Mouse (Mus musculus): Measurements from ENCODE around the gene Fam208a. TPM values are rescaled to one million over a fixed set of nuclear protein-coding genes. Genes with fewer than 3 reads are reported as not detected.

Gene Fam208a
- polyA plus RNA-seq, 1 experiment = 20.5 TPM

DNA sequence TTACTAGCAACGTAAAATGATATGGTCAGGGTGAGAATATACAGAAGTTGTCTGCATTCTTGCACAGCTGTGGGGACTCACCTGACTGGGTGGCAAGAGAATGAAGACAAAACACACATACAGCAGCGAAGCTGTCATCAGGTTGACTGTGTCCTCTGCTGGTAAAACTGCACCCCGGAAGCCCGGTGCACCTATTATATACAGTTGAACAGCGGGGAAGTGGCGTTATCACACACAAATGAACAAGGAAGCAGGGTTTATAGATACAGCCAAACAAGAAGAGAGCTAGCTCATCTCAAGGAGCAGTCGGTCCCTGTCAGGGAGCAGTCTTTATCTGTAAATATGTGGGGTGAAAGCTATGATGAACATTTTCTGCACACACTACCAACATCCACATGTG, 17.1 kb upstream of the Fam208a start:
- TF ChIP-seq POLR2A (IDR thresholded peaks at IDR 0.05; ENCODE audit: low read depth, low read length) (no peak), CTCF (IDR thresholded peaks at IDR 0.05; ENCODE audit: borderline replicate concordance, insufficient read depth, low read length) (no peak)
- H3K4me1 ChIP-seq (ENCODE audit: control insufficient read depth, insufficient read depth, low read length) = no peaks in the 10 kb centered on the region
- H3K27ac ChIP-seq (ENCODE audit: insufficient read depth, low read length) = no peak overlapping the region

DNA sequence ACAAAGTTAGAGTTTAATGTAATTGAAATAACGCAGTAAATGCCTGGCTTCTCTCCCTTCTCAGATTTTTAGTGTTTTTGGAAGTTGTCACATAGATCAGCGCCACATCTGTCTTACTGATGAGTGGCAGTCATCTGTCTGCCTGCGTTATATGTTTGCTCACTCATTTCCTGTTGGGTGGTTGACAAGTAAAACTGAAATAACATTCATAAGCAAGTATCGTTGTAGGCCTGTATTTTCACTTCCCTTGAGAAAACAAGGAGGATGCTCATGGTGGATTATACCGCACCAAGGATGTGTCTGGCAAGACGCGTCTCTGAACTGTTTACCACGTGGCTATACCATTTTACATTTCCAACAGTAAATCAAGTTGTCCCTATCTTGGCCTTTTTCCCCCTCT, 15.9 kb upstream of the Fam208a start:
- Histone ChIP-seq H3K4me1 (ENCODE audit: control insufficient read depth, insufficient read depth, low read length) (no peaks in the 10 kb centered on the region), H3K4me3 (ENCODE audit: insufficient read depth, low read length) (no peak overlapping the region), H3K27ac (ENCODE audit: insufficient read depth, low read length) (no peak overlapping the region)
- TF ChIP-seq POLR2A (IDR thresholded peaks at IDR 0.05; ENCODE audit: low read depth, low read length) = no peak
- TF ChIP-seq CTCF (IDR thresholded peaks at IDR 0.05; ENCODE audit: borderline replicate concordance, insufficient read depth, low read length) = no peak

More for the DNA sequence above, 17.1 kb upstream of the Fam208a start:
- no peak overlapping the region for H3K4me3 ChIP-seq (ENCODE audit: insufficient read depth, low read length)

DNA sequence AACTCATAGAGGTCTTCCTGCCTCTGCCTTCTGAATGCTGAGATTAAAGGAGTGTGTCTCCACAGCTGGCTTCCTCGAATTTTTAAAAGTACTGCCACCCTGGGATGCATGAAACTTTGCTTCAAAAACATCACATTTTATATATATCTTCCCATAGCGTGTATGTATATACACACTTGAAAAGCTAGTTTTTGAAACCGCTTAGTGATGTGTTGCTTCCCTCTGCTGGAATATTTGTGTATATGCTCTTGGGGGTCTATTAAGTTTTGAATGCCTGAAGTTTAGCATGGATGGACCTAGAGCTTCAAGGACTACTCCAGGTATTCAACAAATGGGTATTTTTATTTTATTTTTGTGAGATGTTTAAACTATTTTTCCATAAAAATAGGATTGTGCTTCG, 14.7 kb upstream of the Fam208a start:
- no peaks in the 10 kb centered on the region for H3K4me1 ChIP-seq (ENCODE audit: control insufficient read depth, insufficient read depth, low read length)
- no peak overlapping the region for H3K4me3 ChIP-seq (ENCODE audit: insufficient read depth, low read length)
- no peak overlapping the region for H3K27ac ChIP-seq (ENCODE audit: insufficient read depth, low read length)
- TF ChIP-seq POLR2A (IDR thresholded peaks at IDR 0.05; ENCODE audit: low read depth, low read length) = no peak
- TF ChIP-seq CTCF (IDR thresholded peaks at IDR 0.05; ENCODE audit: borderline replicate concordance, insufficient read depth, low read length) = no peak

DNA sequence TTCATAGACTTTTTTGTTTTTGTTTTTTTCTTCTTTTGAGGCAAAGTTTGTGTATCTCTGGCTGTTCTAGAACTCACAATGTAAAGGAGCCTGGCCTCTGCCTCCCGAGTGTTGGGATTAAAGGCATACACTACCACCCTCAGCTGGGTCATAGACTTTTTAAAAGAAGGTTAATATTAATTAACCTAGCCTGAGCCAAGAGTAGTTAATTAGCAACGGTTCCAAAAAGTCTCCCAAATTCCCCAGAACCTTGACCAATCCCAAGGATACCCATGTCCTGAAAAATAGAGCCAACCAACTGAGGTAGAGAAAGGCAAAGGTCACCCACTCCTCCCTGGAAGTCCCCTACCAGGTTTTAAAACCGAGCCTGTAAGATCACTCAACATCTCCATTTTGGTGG, 7.8 kb upstream of the Fam208a start:
- Histone ChIP-seq H3K27ac (ENCODE audit: insufficient read depth, low read length) (no peak overlapping the region), H3K4me1 (ENCODE audit: control insufficient read depth, insufficient read depth, low read length) (no peaks in the 10 kb centered on the region), H3K4me3 (ENCODE audit: insufficient read depth, low read length) (no peak overlapping the region)
- no peak for TF ChIP-seq POLR2A (IDR thresholded peaks at IDR 0.05; ENCODE audit: low read depth, low read length)
- TF ChIP-seq CTCF (IDR thresholded peaks at IDR 0.05; ENCODE audit: borderline replicate concordance, insufficient read depth, low read length) = no peak

DNA sequence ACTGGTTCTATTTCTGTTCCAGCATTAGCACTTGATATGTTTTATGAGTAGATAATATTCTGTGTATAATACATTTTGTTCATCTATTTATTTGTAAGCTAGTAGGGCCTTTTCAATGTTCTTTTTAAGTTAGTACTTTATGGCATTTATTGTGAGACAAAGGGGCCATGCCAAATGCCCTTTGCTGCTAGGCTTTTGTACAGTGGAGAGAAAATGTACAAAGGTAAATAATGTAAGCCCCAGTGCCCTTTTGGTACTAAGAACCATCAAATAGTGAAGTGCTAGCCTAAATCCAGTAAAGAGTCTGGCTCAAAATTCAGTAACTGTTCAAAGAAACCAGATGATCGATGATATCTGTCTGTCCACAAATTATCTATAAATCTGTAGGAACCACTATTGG, 6.3 kb upstream of the Fam208a start:
- TF ChIP-seq CTCF (IDR thresholded peaks at IDR 0.05; ENCODE audit: borderline replicate concordance, insufficient read depth, low read length) (no peak), POLR2A (IDR thresholded peaks at IDR 0.05; ENCODE audit: low read depth, low read length) (no peak)
- Histone ChIP-seq H3K4me1 (ENCODE audit: control insufficient read depth, insufficient read depth, low read length) (no peaks in the 10 kb centered on the region), H3K4me3 (ENCODE audit: insufficient read depth, low read length) (no peak overlapping the region), H3K27ac (ENCODE audit: insufficient read depth, low read length) (no peak overlapping the region)

DNA sequence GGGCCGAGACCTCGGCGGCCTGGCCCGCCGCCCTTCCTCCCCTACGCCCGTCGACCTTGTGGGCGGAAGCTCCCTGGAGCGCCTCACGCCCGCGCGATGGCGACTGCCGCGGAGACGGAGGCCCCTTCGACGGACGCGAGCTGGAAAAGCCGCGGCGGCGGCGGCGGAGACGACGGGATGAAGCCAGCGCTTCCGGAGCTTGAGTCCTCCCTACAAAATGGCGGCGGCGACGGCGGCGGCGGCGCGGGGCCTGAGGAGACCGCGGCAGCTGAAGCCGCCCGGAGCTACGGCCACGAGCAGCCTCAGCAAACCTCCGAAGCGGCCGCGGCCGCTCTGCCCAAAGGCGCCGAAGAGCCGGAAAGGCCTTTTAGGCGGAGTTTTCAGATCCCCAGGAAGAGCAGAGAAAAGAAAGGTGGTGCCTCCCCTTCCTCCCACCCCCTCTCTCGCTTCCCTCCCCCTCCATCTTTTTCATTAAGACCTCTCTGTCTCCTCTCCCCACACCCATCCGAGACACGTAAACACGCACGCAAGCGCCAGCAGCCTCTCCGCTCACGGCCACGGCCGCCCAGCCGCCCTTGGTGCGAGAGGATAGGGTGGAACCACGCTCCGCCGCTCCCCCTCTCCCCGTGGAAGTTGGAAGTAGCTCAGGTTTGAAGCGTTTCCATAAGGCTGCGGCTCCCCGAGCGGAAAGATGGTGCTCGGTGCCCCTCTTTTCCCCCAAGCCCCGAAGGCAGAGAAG, 508 bp downstream of the Fam208a start:
- TF ChIP-seq POLR2A (IDR thresholded peaks at IDR 0.05; ENCODE audit: low read depth, low read length) (peak; percentile 71), CTCF (IDR thresholded peaks at IDR 0.05; ENCODE audit: borderline replicate concordance, insufficient read depth, low read length) (no peak)
- H3K4me1 ChIP-seq (ENCODE audit: control insufficient read depth, insufficient read depth, low read length) = no peaks in the 10 kb centered on the region; the same call in 1 of the 2 replicates
- peak overlapping the region; percentile 92 for H3K4me3 ChIP-seq (ENCODE audit: insufficient read depth, low read length)
- peak overlapping the region; percentile 92 for H3K27ac ChIP-seq (ENCODE audit: insufficient read depth, low read length)

DNA sequence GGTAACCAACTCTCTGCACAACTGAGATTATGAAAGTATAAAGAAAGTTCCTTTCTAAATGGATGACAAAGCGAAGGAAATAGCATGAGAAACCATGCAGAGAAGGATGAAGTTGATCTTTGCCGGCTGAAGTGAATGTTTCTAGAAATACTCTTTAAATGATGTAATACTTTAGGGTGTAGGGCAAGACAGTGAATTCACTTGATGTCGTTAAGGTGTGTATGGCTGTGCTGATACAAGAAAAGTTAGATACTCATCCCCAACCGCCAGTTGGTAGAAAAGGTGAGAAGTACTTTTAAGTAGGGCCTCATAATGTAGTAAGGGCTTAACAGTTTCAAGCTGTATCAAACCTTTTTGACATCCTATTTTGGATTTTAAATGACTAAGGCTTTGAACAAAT, 1.6 kb downstream of the Fam208a start:
- Histone ChIP-seq H3K4me3 (ENCODE audit: insufficient read depth, low read length) (no peak overlapping the region), H3K27ac (ENCODE audit: insufficient read depth, low read length) (no peak overlapping the region), H3K4me1 (ENCODE audit: control insufficient read depth, insufficient read depth, low read length) (no peaks in the 10 kb centered on the region; the same call in 1 of the 2 replicates)
- TF ChIP-seq POLR2A (IDR thresholded peaks at IDR 0.05; ENCODE audit: low read depth, low read length) = no peak
- TF ChIP-seq CTCF (IDR thresholded peaks at IDR 0.05; ENCODE audit: borderline replicate concordance, insufficient read depth, low read length) = no peak

DNA sequence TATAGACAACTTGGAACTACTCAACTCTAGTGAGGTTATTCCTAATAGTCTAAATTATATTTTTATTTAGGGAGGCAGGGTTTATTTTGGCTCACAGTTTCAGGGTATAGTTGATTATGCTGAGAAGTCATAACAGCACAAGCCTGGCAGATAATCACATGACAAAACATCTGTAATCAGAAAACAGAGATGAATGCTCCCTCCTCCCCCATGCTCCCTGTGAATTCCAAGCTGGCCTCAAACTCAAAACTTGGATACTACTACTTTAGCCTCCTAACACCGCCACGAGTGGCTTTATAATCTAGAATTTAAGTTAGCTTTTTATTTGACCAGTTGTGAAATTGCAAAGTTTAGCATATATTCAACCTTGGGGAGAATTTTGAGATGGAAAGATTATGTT, 3.4 kb downstream of the Fam208a start:
- no peak overlapping the region for H3K4me3 ChIP-seq (ENCODE audit: insufficient read depth, low read length)
- no peak overlapping the region for H3K27ac ChIP-seq (ENCODE audit: insufficient read depth, low read length)
- H3K4me1 ChIP-seq (ENCODE audit: control insufficient read depth, insufficient read depth, low read length) = no peaks in the 10 kb centered on the region; the same call in 1 of the 2 replicates
- TF ChIP-seq POLR2A (IDR thresholded peaks at IDR 0.05; ENCODE audit: low read depth, low read length) (no peak), CTCF (IDR thresholded peaks at IDR 0.05; ENCODE audit: borderline replicate concordance, insufficient read depth, low read length) (no peak)

DNA sequence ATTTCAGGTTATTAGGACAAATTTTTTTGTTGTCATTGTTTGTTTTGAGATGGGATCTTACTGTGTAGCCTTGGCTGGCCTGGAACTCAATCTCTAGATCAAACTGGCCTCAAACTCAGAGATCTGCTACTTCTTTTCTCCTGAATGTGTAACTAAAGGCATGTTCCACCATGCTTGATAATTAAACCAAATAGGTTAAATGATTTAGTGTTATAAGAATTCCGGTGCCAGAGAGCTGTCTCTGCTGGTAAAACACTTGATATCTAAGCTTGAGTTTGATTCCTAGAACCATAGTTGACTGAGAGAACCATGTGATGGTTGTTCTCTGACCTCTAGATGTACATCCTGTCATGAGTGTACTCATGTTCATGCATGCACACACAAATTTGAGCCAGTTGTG, 7.5 kb downstream of the Fam208a start:
- Histone ChIP-seq H3K4me3 (ENCODE audit: insufficient read depth, low read length) (no peak overlapping the region), H3K27ac (ENCODE audit: insufficient read depth, low read length) (no peak overlapping the region), H3K4me1 (ENCODE audit: control insufficient read depth, insufficient read depth, low read length) (no peaks in the 10 kb centered on the region)
- no peak for TF ChIP-seq POLR2A (IDR thresholded peaks at IDR 0.05; ENCODE audit: low read depth, low read length)
- no peak for TF ChIP-seq CTCF (IDR thresholded peaks at IDR 0.05; ENCODE audit: borderline replicate concordance, insufficient read depth, low read length)

DNA sequence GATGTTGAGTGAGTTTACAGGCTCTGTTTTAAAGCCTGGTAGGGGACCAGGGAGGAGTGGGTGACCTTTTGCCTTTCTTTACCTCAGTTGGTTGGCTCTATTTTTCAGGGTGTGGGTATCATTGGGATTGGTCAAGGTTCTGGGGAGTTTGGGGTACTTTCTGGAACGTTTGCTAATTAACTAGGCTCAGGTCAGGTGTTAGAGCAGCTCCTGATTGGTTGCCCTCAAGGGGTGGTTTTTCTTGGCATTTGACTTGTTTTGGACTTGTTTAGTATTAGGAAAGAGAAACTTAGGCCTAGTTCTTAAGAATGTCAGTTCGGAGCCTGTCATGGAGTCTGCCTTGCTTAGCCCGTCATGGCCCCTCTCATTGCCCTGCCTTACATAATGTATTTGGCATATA, 8.2 kb downstream of the Fam208a start:
- H3K4me3 ChIP-seq (ENCODE audit: insufficient read depth, low read length) = no peak overlapping the region
- TF ChIP-seq CTCF (IDR thresholded peaks at IDR 0.05; ENCODE audit: borderline replicate concordance, insufficient read depth, low read length) = no peak
- no peak for TF ChIP-seq POLR2A (IDR thresholded peaks at IDR 0.05; ENCODE audit: low read depth, low read length)
- no peak overlapping the region for H3K27ac ChIP-seq (ENCODE audit: insufficient read depth, low read length)
- H3K4me1 ChIP-seq (ENCODE audit: control insufficient read depth, insufficient read depth, low read length) = no peaks in the 10 kb centered on the region
